Mouse (Mus musculus) stomach, postnatal 0 days (tissue): ENCODE results near the gene Pde10a. TPM values are rescaled to one million over a fixed set of nuclear protein-coding genes. Genes with fewer than 3 reads are reported as not detected.
A peak's percentile ranks its signal among the peaks of the same experiment; 100 is the strongest.

Experiments
- ATAC-seq: fragments of 200-750 bp; cut with Nextera tagmentation; 2 replicates; pipeline ENCODE4 v1.8.0; 2017; ENCODE audit not compliant: low FRiP score, low TSS enrichment
- DNase-seq: peaks from one replicate; pipeline ENCODE4 v3.0.0-alpha.2; 2016; ENCODE audit warnings: low spot score
- H3K27ac ChIP-seq: fragments of 300-500 bp; sonication (generic); replicated peaks from 2 replicates; pipeline ENCODE4 v1.5.1; 2014; ENCODE audit warnings: mild to moderate bottlenecking, control low read depth
- H3K27me3 ChIP-seq: fragments of 300-500 bp; sonication (generic); 2 replicates; pipeline ENCODE4 v1.6.1; 2014; ENCODE audit warnings: low read length; ENCODE audit not compliant: control insufficient read depth, insufficient read depth
- H3K36me3 ChIP-seq: fragments of 300-500 bp; sonication (generic); 2 replicates; pipeline ENCODE4 v1.6.1; 2014; ENCODE audit warnings: low read length, mixed read lengths; ENCODE audit not compliant: control insufficient read depth, insufficient read depth
- H3K4me1 ChIP-seq: fragments of 300-500 bp; sonication (generic); replicated peaks from 2 replicates; pipeline ENCODE4 v1.6.1; 2014; ENCODE audit warnings: antibody characterized with exemption; ENCODE audit not compliant: control insufficient read depth, insufficient read depth
- H3K4me2 ChIP-seq: fragments of 300-500 bp; sonication (generic); replicated peaks from 2 replicates; pipeline ENCODE4 v1.6.1; 2014; ENCODE audit warnings: low read depth, mild to moderate bottlenecking, control low read depth, moderate library complexity
- H3K4me3 ChIP-seq: fragments of 300-500 bp; sonication (generic); 2 replicates; pipeline ENCODE4 v1.5.1; 2014; ENCODE audit warnings: low read depth, low read length, control low read depth
- H3K9ac ChIP-seq: fragments of 300-500 bp; sonication (generic); 2 replicates; pipeline ENCODE4 v1.6.1; 2014; ENCODE audit warnings: mild to moderate bottlenecking, low read length, control low read depth, mixed read lengths
- H3K9me3 ChIP-seq: fragments of 300-500 bp; sonication (generic); 2 replicates; pipeline ENCODE4 v1.6.1; 2016; ENCODE audit warnings: low read length; ENCODE audit not compliant: control insufficient read depth
- CTCF ChIP-seq: IDR thresholded peaks from 2 replicates; pipeline ENCODE4 v1.5.1; 2016; ENCODE audit warnings: antibody characterized with exemption, low read depth, mild to moderate bottlenecking, moderate library complexity
- EP300 ChIP-seq: optimal IDR thresholded peaks from 2 replicates; pipeline ENCODE3; 2016; ENCODE audit warnings: antibody characterized with exemption
- WGBS: fragments of 180-500 bp; shearing (Covaris S2); extraction: QIAGEN DNeasy Blood & Tissue Kit; methylation state at CpG from one replicate; pipeline ENCODE4 v1.1.7; 2014; 5-methylcytosine and 5-hydroxymethylcytosine counted together
- polyA plus RNA-seq: library from polyadenylated mRNA; unstranded; fragments of >200 nt; fragmentation: Nextera tagmentation; extraction: Ambion mirVana; gene quantifications from 2 replicates; pipeline ENCODE4 v1.2.1, GENCODE M21; 2015

The Pde10a gene
- polyA plus RNA-seq, 1 experiment from 2014 or later: 0.69 TPM

DNA sequence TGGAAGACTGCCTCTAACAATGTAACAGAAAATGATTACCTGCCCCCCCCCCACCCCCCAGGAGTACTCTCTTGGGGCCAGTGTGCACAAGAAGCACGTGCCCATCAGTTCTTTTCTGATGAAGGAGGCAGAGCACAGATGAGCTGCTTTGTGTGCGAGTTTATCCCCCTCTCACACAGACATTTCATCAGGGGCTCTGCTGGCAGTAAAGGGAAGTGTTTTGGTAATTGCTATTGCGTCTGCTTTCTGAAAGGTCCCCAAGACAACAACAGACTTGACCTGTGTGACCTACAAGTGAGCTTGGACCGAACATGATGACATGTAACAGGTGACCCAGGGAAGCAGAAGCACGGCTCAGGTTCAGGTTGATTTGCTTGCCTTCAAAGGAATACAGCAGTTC, 95.2 kb downstream of the Pde10a start:
- Histone ChIP-seq H3K4me2 (no peak overlapping the region), H3K4me1 (no peaks in the 10 kb centered on the region), H3K4me3 (no peak overlapping the region), H3K27me3 (no peaks in the 10 kb centered on the region), H3K9me3 (no peaks in the 10 kb centered on the region), H3K9ac (no peak overlapping the region), H3K36me3 (no peaks in the 10 kb centered on the region), H3K27ac (no peak overlapping the region)
- TF ChIP-seq EP300: no peak
- no peak for TF ChIP-seq CTCF
- WGBS: 59% methylated on average over 5 of the region's 5 CpGs
- DNase-seq: peak; percentile 7
- no peak for ATAC-seq

DNA sequence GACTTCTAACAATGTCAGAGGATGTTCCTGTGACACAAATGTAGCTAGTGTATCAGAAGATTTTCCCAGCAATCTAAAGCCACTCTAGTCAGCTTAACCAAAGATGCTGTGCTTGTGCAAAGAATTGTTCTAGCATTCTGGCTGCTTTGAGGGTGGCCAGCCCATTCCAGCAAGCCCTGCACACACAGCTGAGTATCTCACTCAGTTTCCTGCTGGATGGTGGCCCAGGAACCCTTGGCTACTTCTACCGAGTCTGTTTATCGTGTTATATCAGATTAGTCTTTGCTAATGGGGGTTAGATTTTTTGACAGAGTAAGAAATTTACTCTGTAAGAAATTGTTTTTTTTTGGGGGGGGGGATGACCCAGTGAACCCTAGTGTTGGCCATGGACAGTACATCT, 95.9 kb downstream of the Pde10a start:
- Histone ChIP-seq H3K9me3 (no peaks in the 10 kb centered on the region), H3K4me2 (no peak overlapping the region), H3K4me3 (no peak overlapping the region), H3K27ac (no peak overlapping the region), H3K36me3 (no peaks in the 10 kb centered on the region), H3K9ac (no peak overlapping the region), H3K4me1 (no peaks in the 10 kb centered on the region), H3K27me3 (no peaks in the 10 kb centered on the region)
- TF ChIP-seq CTCF: no peak
- TF ChIP-seq EP300: no peak
- ATAC-seq (no peak), DNase-seq (peak; percentile 11)
- 40% methylated on average over 2 of the region's 2 CpGs for WGBS

DNA sequence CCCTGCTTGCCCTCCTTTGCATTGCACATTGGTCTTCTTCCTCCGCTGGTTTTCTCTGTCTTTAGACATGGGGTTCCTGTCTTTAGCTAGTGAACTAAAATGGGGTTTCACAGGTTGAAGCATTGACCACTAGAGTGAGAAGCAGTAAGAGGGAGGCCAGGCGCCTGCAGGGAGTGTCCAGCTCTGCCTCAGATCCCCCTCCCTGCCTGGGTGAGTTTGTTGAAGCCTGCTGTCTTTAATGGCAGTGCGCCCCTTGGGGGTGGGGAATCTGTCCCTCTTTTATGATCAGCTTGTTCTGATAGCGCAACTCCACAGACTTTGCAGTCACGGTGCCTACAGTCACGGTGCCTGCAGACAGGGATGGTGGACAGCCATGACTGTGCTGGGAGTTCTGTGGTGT, 96.7 kb downstream of the Pde10a start:
- ATAC-seq: no peak
- DNase-seq: no peak
- no peak overlapping the region for H3K27ac ChIP-seq
- no peak overlapping the region for H3K4me3 ChIP-seq
- H3K4me1 ChIP-seq: no peaks in the 10 kb centered on the region
- TF ChIP-seq EP300: no peak
- 64% methylated on average over 6 of the region's 6 CpGs for WGBS
- no peaks in the 10 kb centered on the region for H3K27me3 ChIP-seq
- H3K9ac ChIP-seq: no peak overlapping the region
- H3K36me3 ChIP-seq: no peaks in the 10 kb centered on the region
- H3K4me2 ChIP-seq: no peak overlapping the region
- H3K9me3 ChIP-seq: no peaks in the 10 kb centered on the region

DNA sequence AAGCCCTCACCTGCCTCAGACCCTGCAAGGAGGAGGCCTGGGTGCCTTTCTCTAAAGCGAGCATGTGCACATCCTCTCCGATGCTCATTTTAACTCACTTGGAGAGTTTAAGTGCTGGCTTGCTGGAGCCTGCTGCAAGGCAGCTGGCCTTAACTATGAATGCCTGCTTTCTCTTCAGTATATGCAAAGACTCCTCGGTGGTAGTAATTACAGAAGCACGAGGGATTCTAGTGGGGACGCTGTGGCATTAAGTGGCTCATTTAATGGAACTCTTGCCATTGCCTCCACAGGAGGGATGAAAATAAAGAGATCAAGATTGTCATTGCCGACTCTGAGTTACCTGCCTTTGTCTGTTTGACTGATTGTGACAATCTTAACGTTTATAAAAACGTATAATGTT, 101.2 kb downstream of the Pde10a start:
- 65% methylated on average over 8 of the region's 8 CpGs for WGBS
- H3K36me3 ChIP-seq: no peaks in the 10 kb centered on the region
- no peak for TF ChIP-seq EP300
- no peak for TF ChIP-seq CTCF
- no peaks in the 10 kb centered on the region for H3K9me3 ChIP-seq
- H3K4me1 ChIP-seq: no peaks in the 10 kb centered on the region
- H3K4me3 ChIP-seq: no peak overlapping the region
- no peak overlapping the region for H3K9ac ChIP-seq
- no peaks in the 10 kb centered on the region for H3K27me3 ChIP-seq
- ATAC-seq (no peak), DNase-seq (peak; percentile 4)
- H3K27ac ChIP-seq: no peak overlapping the region
- H3K4me2 ChIP-seq: no peak overlapping the region

DNA sequence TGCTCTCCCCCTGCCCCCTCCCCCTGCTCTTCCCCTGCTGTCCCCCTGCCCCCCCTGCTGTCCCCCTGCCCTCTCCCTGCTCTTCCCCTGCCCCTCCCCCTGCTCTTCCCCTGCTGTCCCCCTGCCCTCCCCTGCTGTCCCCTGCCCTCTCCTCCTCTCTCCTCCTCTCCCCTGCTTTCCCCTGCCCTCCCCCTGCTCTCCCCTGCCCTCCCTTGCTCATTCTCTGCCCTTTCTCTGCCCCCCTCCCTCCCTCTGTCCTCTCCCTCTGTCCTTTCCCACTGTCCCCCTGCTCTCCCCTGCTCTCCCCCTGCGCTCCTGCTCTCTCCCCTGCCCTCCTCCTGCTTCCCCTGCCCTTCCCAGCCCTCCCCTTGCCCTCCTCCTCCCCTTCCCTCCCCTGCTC, 106.5 kb downstream of the Pde10a start:
- no peaks in the 10 kb centered on the region for H3K36me3 ChIP-seq
- no peaks in the 10 kb centered on the region for H3K9me3 ChIP-seq
- WGBS: 56% methylated on average over 1 of the region's 1 CpGs
- no peak overlapping the region for H3K4me2 ChIP-seq
- H3K4me3 ChIP-seq: no peak overlapping the region
- H3K27me3 ChIP-seq: no peaks in the 10 kb centered on the region
- ATAC-seq (no peak), DNase-seq (peak; percentile 10)
- TF ChIP-seq EP300: no peak
- TF ChIP-seq CTCF: no peak
- H3K4me1 ChIP-seq: no peaks in the 10 kb centered on the region
- no peak overlapping the region for H3K9ac ChIP-seq
- no peak overlapping the region for H3K27ac ChIP-seq

DNA sequence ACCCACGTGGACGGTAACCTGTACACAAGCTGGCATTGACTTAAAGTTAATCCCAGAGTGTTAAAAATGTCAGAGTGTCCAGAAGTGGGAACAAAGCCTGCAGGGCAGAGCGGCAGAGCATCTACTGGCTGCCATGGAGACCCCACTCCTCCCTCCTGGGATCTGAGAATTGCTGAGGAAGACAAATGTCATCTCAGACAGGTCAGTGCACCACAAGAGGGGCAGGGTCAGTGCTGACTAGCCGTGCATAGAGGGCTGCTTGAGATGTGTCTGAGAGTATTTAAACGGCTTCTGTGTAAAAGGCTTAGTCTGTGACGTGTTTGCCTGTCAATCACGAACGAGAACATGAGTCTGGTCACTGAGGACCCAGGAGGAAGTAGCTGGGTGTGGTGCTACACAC, 108.4 kb downstream of the Pde10a start:
- Histone ChIP-seq H3K4me3 (no peak overlapping the region), H3K9me3 (no peaks in the 10 kb centered on the region), H3K4me1 (no peaks in the 10 kb centered on the region), H3K27ac (no peak overlapping the region), H3K4me2 (no peak overlapping the region), H3K9ac (no peak overlapping the region), H3K27me3 (no peaks in the 10 kb centered on the region), H3K36me3 (no peaks in the 10 kb centered on the region)
- WGBS: 40% methylated on average over 8 of the region's 8 CpGs
- TF ChIP-seq CTCF (no peak), EP300 (no peak)
- ATAC-seq (no peak), DNase-seq (no peak)
